Comparison of ENCODE assay signal across 20 mouse cellular contexts in genomic region chr6:119504756-119505155, GRCm38 (mm10). TPM values are rescaled to one million over a fixed set of nuclear protein-coding genes. Genes with fewer than 3 reads are reported as not detected.
"Had no signal": no experiment of that assay in that cellular context is flagged by ENCODE, and none has a peak within 500 bp of the region (broad histone marks: within the 10 kb centered on the region; RNA-seq: fewer than 3 reads in every experiment).

No protein-coding gene starts in this region.

- H3K4me2 ChIP-seq: liver, embryonic 15.5 days; lung, embryonic 14.5 days; midbrain, embryonic 12.5 days; midbrain, embryonic 15.5 days; neural tube, embryonic 12.5 days; neural tube, embryonic 15.5 days; stomach, embryonic 15.5 days had no signal

- DNase-seq: kidney, adult 9 months; kidney, postnatal 10 days; kidney, postnatal 36 days; layer of hippocampus, postnatal 36 days; lung, embryonic 14.5 days; right cerebral cortex, adult 18-20 months; right cerebral cortex, postnatal 14 days; spleen, adult 18-20 months; thymus, postnatal 25 days had no signal

- H3K4me1 ChIP-seq: liver, embryonic 15.5 days; midbrain, embryonic 15.5 days; neural tube, embryonic 12.5 days; neural tube, embryonic 15.5 days; stomach, embryonic 15.5 days had no signal

- H3K9ac ChIP-seq: liver, embryonic 15.5 days; lung, embryonic 14.5 days; midbrain, embryonic 12.5 days; midbrain, embryonic 15.5 days; neural tube, embryonic 12.5 days; neural tube, embryonic 15.5 days; stomach, embryonic 15.5 days had no signal

- ATAC-seq: intestine, postnatal 0 days; lung, postnatal 0 days; midbrain, embryonic 15.5 days had no signal

- H3K36me3 ChIP-seq: liver, embryonic 15.5 days; midbrain, embryonic 12.5 days; midbrain, embryonic 15.5 days; neural tube, embryonic 12.5 days; neural tube, embryonic 15.5 days; stomach, embryonic 15.5 days had no signal

- H3K4me3 ChIP-seq: left cerebral cortex, adult 2 months; liver, embryonic 15.5 days; midbrain, embryonic 12.5 days; midbrain, embryonic 15.5 days; neural tube, embryonic 12.5 days; neural tube, embryonic 15.5 days; stomach, embryonic 15.5 days had no signal

- H3K9me3 ChIP-seq: liver, embryonic 15.5 days; midbrain, embryonic 12.5 days; midbrain, embryonic 15.5 days; neural tube, embryonic 12.5 days; neural tube, embryonic 15.5 days; stomach, embryonic 15.5 days had no signal

- H3K27me3 ChIP-seq: liver, embryonic 15.5 days; midbrain, embryonic 12.5 days; midbrain, embryonic 15.5 days; neural tube, embryonic 12.5 days; neural tube, embryonic 15.5 days; stomach, embryonic 15.5 days had no signal

- H3K27ac ChIP-seq: left cerebral cortex, adult 2 months; liver, embryonic 15.5 days; macrophage; midbrain, embryonic 12.5 days; midbrain, embryonic 15.5 days; neural tube, embryonic 12.5 days; neural tube, embryonic 15.5 days; stomach, embryonic 15.5 days had no signal

RNA-seq across cellular contexts. Expression of gene Wnt5b, which starts 39.4 kb away (rescaled TPM):
- total RNA-seq: megakaryocyte, adult 5-6 weeks had no signal
- polyA plus RNA-seq: macrophage had no signal
